Mouse (Mus musculus): ENCODE measurements around the gene Pts. TPM values are rescaled to one million over a fixed set of nuclear protein-coding genes. Genes with fewer than 3 reads are reported as not detected.

Pts gene
- 85.1 and 91.8 TPM in 2 replicates for polyA plus RNA-seq (2015; fragmentation: Nextera tagmentation; extraction: Ambion mirVana)

DNA sequence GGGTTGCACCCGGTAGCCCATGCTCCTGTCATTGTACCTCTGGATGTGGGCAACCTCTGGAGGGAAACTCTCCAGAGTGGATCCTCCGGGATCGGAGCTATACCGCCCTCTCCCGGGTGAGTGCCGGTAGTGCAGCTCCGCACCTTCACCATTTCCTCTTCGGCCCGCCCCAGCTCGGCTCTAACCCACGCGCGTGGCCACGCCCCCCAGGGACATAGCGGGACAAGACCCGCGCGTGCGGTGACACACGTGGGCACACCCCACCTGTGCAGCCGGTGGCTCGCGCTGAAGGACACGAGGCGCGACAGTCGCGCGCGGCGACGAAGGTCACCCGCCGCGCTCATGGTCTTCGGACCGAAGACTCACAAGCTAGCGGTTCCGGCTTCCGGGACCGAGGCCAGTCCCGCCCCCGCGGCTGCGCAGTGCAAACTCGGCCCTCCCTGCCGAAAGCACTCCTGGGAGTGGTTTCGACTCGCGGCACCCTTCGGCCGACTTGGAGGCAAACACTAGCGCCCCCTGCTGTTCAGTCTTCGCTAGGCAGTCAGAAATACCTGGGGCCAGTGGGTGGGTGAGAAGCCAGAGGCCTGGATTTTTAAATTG is at the start of gene Pts:
Pts (minus strand) TSS at position 432 of the 600 bp plus-strand sequence.
- WGBS = under 1% methylated on average over 54 of the region's 54 CpGs
- Histone ChIP-seq H3K9me3 (replicated peaks; ENCODE audit: control insufficient read depth, low read length) (no peaks in the 10 kb centered on the region), H3K27me3 (ENCODE audit: control insufficient read depth, insufficient read depth, low read length) (no peaks in the 10 kb centered on the region)

GRCm38 (mm10) chr9:50569599-50570525 is 41.3 kb upstream of the Pts start:
- peak; percentile 83 for ATAC-seq (ENCODE audit: insufficient read depth, low FRiP score)
- Histone ChIP-seq H3K4me2 (ENCODE audit: low read depth, low read length) (no peak overlapping the region), H3K36me3 (ENCODE audit: control insufficient read depth, insufficient read depth, low read length) (no peaks in the 10 kb centered on the region), H3K9ac (ENCODE audit: low read length) (no peak overlapping the region), H3K27ac (ENCODE audit: low read length) (peak overlapping the region; percentile 66; the same call in 1 of the 2 replicates), H3K9me3 (replicated peaks; ENCODE audit: control insufficient read depth, low read length) (no peaks in the 10 kb centered on the region), H3K4me3 (replicated peaks; ENCODE audit: low read length) (no peak overlapping the region), H3K4me1 (ENCODE audit: control insufficient read depth, insufficient read depth, low read length) (no peaks in the 10 kb centered on the region), H3K27me3 (ENCODE audit: control insufficient read depth, insufficient read depth, low read length) (no peaks in the 10 kb centered on the region)
- WGBS = 57% methylated on average over 10 of the region's 10 CpGs

More for the DNA sequence above, at the start of gene Pts:
- peak; percentile 97 for ATAC-seq (ENCODE audit: insufficient read depth, low FRiP score)
- Histone ChIP-seq H3K4me3 (replicated peaks; ENCODE audit: low read length) (peak within 1 kb of the TSS; percentile 82), H3K4me2 (ENCODE audit: low read depth, low read length) (peak within 1 kb of the TSS; percentile 63), H3K4me1 (ENCODE audit: control insufficient read depth, insufficient read depth, low read length) (peaks cover 11% of the 10 kb centered on the region), H3K27ac (ENCODE audit: low read length) (peak within 1 kb of the TSS; percentile 71), H3K9ac (ENCODE audit: low read length) (peak within 1 kb of the TSS; percentile 82), H3K36me3 (ENCODE audit: control insufficient read depth, insufficient read depth, low read length) (no peaks in the 10 kb centered on the region)

DNA sequence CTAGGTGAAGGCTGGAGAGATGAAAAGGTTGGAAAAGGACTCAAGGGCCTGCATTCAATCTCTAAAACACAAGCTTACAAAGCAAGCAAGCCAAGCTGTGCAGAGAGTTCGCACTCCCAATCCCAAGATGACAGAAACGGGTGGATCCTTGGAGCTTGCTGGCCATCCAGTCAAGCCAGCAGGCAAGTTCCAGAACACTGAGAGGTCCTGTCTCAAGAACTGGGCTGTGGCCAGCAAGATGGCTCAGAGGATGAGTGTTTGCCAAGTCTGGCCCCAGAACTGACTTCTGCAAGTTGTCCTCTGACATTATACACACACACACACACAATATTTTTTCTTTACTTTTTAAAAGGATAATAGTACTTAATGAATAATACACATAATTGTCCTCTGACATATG is 39.4 kb upstream of the Pts start:
- Histone ChIP-seq H3K4me1 (ENCODE audit: control insufficient read depth, insufficient read depth, low read length) (no peaks in the 10 kb centered on the region), H3K4me2 (ENCODE audit: low read depth, low read length) (no peak overlapping the region), H3K27ac (ENCODE audit: low read length) (no peak overlapping the region), H3K36me3 (ENCODE audit: control insufficient read depth, insufficient read depth, low read length) (no peaks in the 10 kb centered on the region), H3K4me3 (replicated peaks; ENCODE audit: low read length) (no peak overlapping the region), H3K27me3 (ENCODE audit: control insufficient read depth, insufficient read depth, low read length) (no peaks in the 10 kb centered on the region), H3K9me3 (replicated peaks; ENCODE audit: control insufficient read depth, low read length) (no peaks in the 10 kb centered on the region), H3K9ac (ENCODE audit: low read length) (no peak overlapping the region)
- WGBS = 75% methylated on average over 2 of the region's 2 CpGs
- no peak for ATAC-seq (ENCODE audit: insufficient read depth, low FRiP score)

DNA sequence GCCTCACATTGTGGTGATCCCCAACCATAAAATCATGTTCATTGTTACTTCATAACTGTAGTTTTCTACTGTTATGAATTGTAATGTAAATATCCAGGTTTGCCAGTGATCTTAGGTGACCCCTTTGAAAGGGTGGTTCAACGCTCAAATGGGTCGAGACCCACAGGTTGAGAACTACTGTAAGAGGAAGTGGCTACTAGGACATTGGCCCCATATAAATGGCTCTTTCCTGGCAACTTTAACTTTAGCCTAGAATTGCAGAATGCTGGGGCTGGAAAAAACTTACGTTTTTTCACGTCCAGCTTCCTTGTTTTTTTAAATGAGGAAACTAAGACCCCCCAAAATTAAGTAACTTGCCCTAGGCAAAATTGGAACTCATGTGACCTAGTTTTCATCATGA is 38.8 kb upstream of the Pts start:
- 77% methylated on average over 4 of the region's 4 CpGs for WGBS
- Histone ChIP-seq H3K4me1 (ENCODE audit: control insufficient read depth, insufficient read depth, low read length) (no peaks in the 10 kb centered on the region), H3K9me3 (replicated peaks; ENCODE audit: control insufficient read depth, low read length) (no peaks in the 10 kb centered on the region), H3K4me3 (replicated peaks; ENCODE audit: low read length) (no peak overlapping the region), H3K27ac (ENCODE audit: low read length) (no peak overlapping the region), H3K9ac (ENCODE audit: low read length) (no peak overlapping the region), H3K4me2 (ENCODE audit: low read depth, low read length) (no peak overlapping the region), H3K36me3 (ENCODE audit: control insufficient read depth, insufficient read depth, low read length) (no peaks in the 10 kb centered on the region), H3K27me3 (ENCODE audit: control insufficient read depth, insufficient read depth, low read length) (no peaks in the 10 kb centered on the region)
- ATAC-seq (ENCODE audit: insufficient read depth, low FRiP score) = no peak

DNA sequence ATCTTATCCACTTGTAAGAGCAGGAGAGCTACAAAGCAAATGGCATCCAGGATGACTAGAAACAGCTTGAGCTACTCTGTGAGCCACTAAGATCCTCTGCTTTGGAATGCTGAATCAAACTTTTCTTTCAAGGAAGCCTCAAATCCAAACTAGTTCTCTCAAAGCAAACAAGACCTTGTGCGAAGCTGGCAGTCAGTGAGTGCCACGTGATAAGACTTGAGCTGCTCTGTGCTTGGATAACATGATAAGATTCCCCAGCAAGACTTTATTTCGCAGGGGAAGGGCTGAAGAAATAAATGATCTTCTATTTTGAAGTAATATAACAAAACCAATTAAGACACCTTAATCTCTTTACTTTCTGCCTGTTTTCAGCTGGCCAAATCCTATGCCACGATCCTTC is 37.4 kb upstream of the Pts start:
- no peak overlapping the region for H3K4me2 ChIP-seq (ENCODE audit: low read depth, low read length)
- no peak overlapping the region for H3K9ac ChIP-seq (ENCODE audit: low read length)
- no peak for ATAC-seq (ENCODE audit: insufficient read depth, low FRiP score)
- WGBS = 55% methylated on average over 4 of the region's 4 CpGs
- H3K9me3 ChIP-seq (replicated peaks; ENCODE audit: control insufficient read depth, low read length) = no peaks in the 10 kb centered on the region
- no peaks in the 10 kb centered on the region for H3K4me1 ChIP-seq (ENCODE audit: control insufficient read depth, insufficient read depth, low read length)
- H3K4me3 ChIP-seq (replicated peaks; ENCODE audit: low read length) = no peak overlapping the region
- no peaks in the 10 kb centered on the region for H3K36me3 ChIP-seq (ENCODE audit: control insufficient read depth, insufficient read depth, low read length)
- H3K27ac ChIP-seq (ENCODE audit: low read length) = no peak overlapping the region
- H3K27me3 ChIP-seq (ENCODE audit: control insufficient read depth, insufficient read depth, low read length) = no peaks in the 10 kb centered on the region

GRCm38 (mm10) chr9:50565173-50565572 is 36.6 kb upstream of the Pts start:
- Histone ChIP-seq H3K27ac (ENCODE audit: low read length) (no peak overlapping the region), H3K9ac (ENCODE audit: low read length) (no peak overlapping the region), H3K4me1 (ENCODE audit: control insufficient read depth, insufficient read depth, low read length) (no peaks in the 10 kb centered on the region), H3K4me3 (replicated peaks; ENCODE audit: low read length) (no peak overlapping the region), H3K36me3 (ENCODE audit: control insufficient read depth, insufficient read depth, low read length) (no peaks in the 10 kb centered on the region), H3K4me2 (ENCODE audit: low read depth, low read length) (0 out of 2 replicates have a peak overlapping the region, but pooled peaks have one; percentile 5), H3K9me3 (replicated peaks; ENCODE audit: control insufficient read depth, low read length) (no peaks in the 10 kb centered on the region), H3K27me3 (ENCODE audit: control insufficient read depth, insufficient read depth, low read length) (no peaks in the 10 kb centered on the region)
- WGBS = 71% methylated on average over 7 of the region's 7 CpGs
- no peak for ATAC-seq (ENCODE audit: insufficient read depth, low FRiP score)

GRCm38 (mm10) chr9:50561918-50562360 is 33.4 kb upstream of the Pts start:
- no peak overlapping the region for H3K4me3 ChIP-seq (replicated peaks; ENCODE audit: low read length)
- H3K27ac ChIP-seq (ENCODE audit: low read length) = no peak overlapping the region
- H3K36me3 ChIP-seq (ENCODE audit: control insufficient read depth, insufficient read depth, low read length) = no peaks in the 10 kb centered on the region
- H3K4me1 ChIP-seq (ENCODE audit: control insufficient read depth, insufficient read depth, low read length) = no peaks in the 10 kb centered on the region
- no peak overlapping the region for H3K4me2 ChIP-seq (ENCODE audit: low read depth, low read length)
- no peaks in the 10 kb centered on the region for H3K27me3 ChIP-seq (ENCODE audit: control insufficient read depth, insufficient read depth, low read length)
- H3K9me3 ChIP-seq (replicated peaks; ENCODE audit: control insufficient read depth, low read length) = no peaks in the 10 kb centered on the region
- H3K9ac ChIP-seq (ENCODE audit: low read length) = no peak overlapping the region
- whole genome bisulfite sequencing = 81% methylated on average over 2 of the region's 2 CpGs
- ATAC-seq (ENCODE audit: insufficient read depth, low FRiP score) = no peak

DNA sequence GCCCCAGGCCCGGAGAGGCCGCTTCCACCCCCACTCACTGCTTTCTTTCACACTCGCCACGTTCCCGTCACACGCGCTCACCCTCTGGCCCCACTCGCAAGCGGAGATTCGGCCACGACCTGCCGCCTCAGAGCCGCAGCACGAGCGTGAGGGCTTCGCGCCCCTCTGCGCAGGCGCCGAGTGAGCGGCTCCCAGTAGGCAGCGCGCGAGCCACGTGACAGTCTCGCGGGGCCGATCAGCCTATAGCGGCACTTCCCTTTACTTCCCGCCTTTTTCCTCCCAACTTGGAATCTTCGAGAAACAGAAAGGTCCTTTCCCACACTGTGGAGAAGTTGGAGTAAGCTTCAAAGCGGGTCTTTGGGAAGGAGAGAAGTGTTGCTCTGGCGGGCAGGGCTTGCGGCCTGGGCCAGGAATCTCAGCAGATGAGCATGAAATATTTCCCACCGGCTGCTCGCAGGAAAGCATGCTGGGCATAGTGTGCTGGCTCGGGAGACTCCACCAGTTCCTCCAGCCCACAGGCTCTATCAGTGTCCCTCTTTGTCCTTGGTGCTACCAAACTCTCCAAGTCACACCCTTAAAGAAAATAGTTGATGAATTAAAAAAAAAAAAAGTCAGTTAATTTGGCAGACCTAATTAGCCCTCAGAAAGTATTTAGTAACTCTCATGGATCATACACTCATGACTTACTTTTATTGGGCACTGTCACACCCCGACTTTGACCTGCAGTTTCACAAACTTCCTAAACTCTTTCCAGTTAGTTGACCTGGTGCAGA is 32.8 kb upstream of the Pts start, which contains the start of gene Tex12:
Tex12 (minus strand) TSS at position 181 of the 773 bp plus-strand sequence.
- no peak within 1 kb of the TSS for H3K27ac ChIP-seq (ENCODE audit: low read length)
- ATAC-seq (ENCODE audit: insufficient read depth, low FRiP score) = no peak
- 87% methylated on average over 38 of the region's 38 CpGs for WGBS
- no peaks in the 10 kb centered on the region for H3K4me1 ChIP-seq (ENCODE audit: control insufficient read depth, insufficient read depth, low read length)
- no peak within 1 kb of the TSS for H3K4me3 ChIP-seq (replicated peaks; ENCODE audit: low read length)
- H3K9ac ChIP-seq (ENCODE audit: low read length) = no peak within 1 kb of the TSS
- H3K27me3 ChIP-seq (ENCODE audit: control insufficient read depth, insufficient read depth, low read length) = no peaks in the 10 kb centered on the region
- no peaks in the 10 kb centered on the region for H3K9me3 ChIP-seq (replicated peaks; ENCODE audit: control insufficient read depth, low read length)
- no peaks in the 10 kb centered on the region for H3K36me3 ChIP-seq (ENCODE audit: control insufficient read depth, insufficient read depth, low read length)
- no peak within 1 kb of the TSS for H3K4me2 ChIP-seq (ENCODE audit: low read depth, low read length)
